Mouse (Mus musculus) lung, postnatal 0 days (tissue): ENCODE measurements around the gene Sec14l3.

Experiments
- CTCF ChIP-seq: IDR thresholded peaks from 2 replicates; pipeline ENCODE4 v1.5.1; 2016; ENCODE audit warnings: antibody characterized with exemption, mild to moderate bottlenecking
- EP300 ChIP-seq: IDR thresholded peaks from 2 replicates; pipeline ENCODE4 v1.6.1; 2016; ENCODE audit warnings: antibody characterized with exemption, mild to moderate bottlenecking, control low read depth

DNA sequence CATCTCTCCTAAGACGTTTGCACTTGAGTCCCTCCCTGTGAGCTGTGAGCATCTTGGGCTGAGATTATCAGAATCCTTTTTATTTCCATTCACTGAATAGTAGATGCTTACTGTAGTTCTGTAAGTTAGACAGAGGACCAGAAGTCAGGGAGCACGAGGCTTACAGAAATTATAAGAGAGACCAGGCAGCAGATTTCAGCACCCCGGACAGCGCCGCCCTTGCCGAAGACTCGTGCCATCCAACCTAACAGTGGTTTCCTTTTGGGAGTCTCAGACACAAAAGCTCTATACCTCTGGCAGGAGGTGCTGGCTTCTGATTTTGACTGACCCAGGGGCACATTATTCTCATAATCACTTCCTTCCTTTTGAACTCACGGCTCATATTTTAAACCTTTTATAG lies 12.0 kb downstream of the Sec14l3 start:
- TF ChIP-seq CTCF, result no peak
- TF ChIP-seq EP300, result no peak
